Mouse (Mus musculus): ENCODE measurements around the gene Hspa1a. TPM values are rescaled to one million over a fixed set of nuclear protein-coding genes. Genes with fewer than 3 reads are reported as not detected.
"Not testable (repeated sequence)": the region's sequence is repeated elsewhere in the genome, so short reads cannot be mapped to it uniquely, and the experiment has no call there.

Hspa1a gene
- polyA plus RNA-seq, 1 experiment: 1.8 TPM

GRCm38 (mm10) chr17:34996411-34997141, 24.6 kb upstream of the Hspa1a start:
- Histone ChIP-seq H3K36me3 (ENCODE audit: control insufficient read depth, insufficient read depth) (peaks cover 14% of the 10 kb centered on the region), H3K4me3 (no peak overlapping the region), H3ac (ENCODE audit: control insufficient read depth, insufficient read length) (no peak overlapping the region), H3K79me2 (ENCODE audit: control insufficient read depth, insufficient read depth) (peaks cover 32% of the 10 kb centered on the region), H3K4me2 (ENCODE audit: low read depth) (peak overlapping the region; percentile 79), H3K27me3 (ENCODE audit: control insufficient read depth, insufficient read depth, insufficient read length) (no peaks in the 10 kb centered on the region)
- no peak for TF ChIP-seq REST (IDR thresholded peaks at IDR 0.05; ENCODE audit: insufficient read depth, insufficient read length)
- no peak for TF ChIP-seq TCF12 (IDR thresholded peaks at IDR 0.05; ENCODE audit: insufficient read depth, poor library complexity, severe bottlenecking)
- no peak for TF ChIP-seq MYOG (IDR thresholded peaks at IDR 0.05; ENCODE audit: control insufficient read depth in 1 of 3, insufficient read depth in 1 of 3, insufficient read length in 2 of 3, low read depth in 2 of 3)
- TF ChIP-seq MYOD1 (IDR thresholded peaks at IDR 0.05; ENCODE audit: control insufficient read depth in 1 of 3, insufficient read length in 2 of 3, low read depth in 2 of 3): no peak
- no peak for TF ChIP-seq TCF3 (IDR thresholded peaks at IDR 0.05; ENCODE audit: insufficient read length, low read depth)
- TF ChIP-seq USF1 (IDR thresholded peaks at IDR 0.05; ENCODE audit: low read depth): no peak
- no peak for TF ChIP-seq SRF (IDR thresholded peaks at IDR 0.05; ENCODE audit: control insufficient read depth, insufficient read length, low read depth)
- no peak for TF ChIP-seq E2F4 (IDR thresholded peaks at IDR 0.05; ENCODE audit: insufficient read depth)
- TF ChIP-seq POLR2A (IDR thresholded peaks at IDR 0.05; ENCODE audit: insufficient read length, low read depth): no peak
- no peak for TF ChIP-seq POLR2AphosphoS2 (IDR thresholded peaks at IDR 0.05; ENCODE audit: insufficient read length, low read depth)
- no peak for TF ChIP-seq CEBPB (IDR thresholded peaks at IDR 0.05; ENCODE audit: insufficient read depth, poor library complexity, severe bottlenecking)
- TF ChIP-seq MAX (IDR thresholded peaks at IDR 0.05; ENCODE audit: low read depth): no peak

- H3ac ChIP-seq (ENCODE audit: control insufficient read depth, insufficient read length); H3K27me3 ChIP-seq (ENCODE audit: control insufficient read depth, insufficient read depth, insufficient read length); H3K4me2 ChIP-seq (ENCODE audit: low read depth); H3K4me3 ChIP-seq: not testable (repeated sequence)
- Histone ChIP-seq H3K79me2 (ENCODE audit: control insufficient read depth, insufficient read depth) (peaks cover 27% of the 10 kb centered on the region), H3K36me3 (ENCODE audit: control insufficient read depth, insufficient read depth) (peaks cover 14% of the 10 kb centered on the region)
These were observed 24.0 kb upstream of the Hspa1a start for GRCm38 (mm10) chr17:34995927-34996326.

GRCm38 (mm10) chr17:34995192-34995591, 23.2 kb upstream of the Hspa1a start:
- not testable (repeated sequence) for H3K4me3 ChIP-seq; H3ac ChIP-seq (ENCODE audit: control insufficient read depth, insufficient read length); H3K4me2 ChIP-seq (ENCODE audit: low read depth); H3K27me3 ChIP-seq (ENCODE audit: control insufficient read depth, insufficient read depth, insufficient read length)
- Histone ChIP-seq H3K36me3 (ENCODE audit: control insufficient read depth, insufficient read depth) (peaks cover 17% of the 10 kb centered on the region), H3K79me2 (ENCODE audit: control insufficient read depth, insufficient read depth) (peaks cover 27% of the 10 kb centered on the region)

GRCm38 (mm10) chr17:34994751-34995150, 22.8 kb upstream of the Hspa1a start:
- Histone ChIP-seq H3K4me3 (no peak overlapping the region), H3ac (ENCODE audit: control insufficient read depth, insufficient read length) (no peak overlapping the region), H3K79me2 (ENCODE audit: control insufficient read depth, insufficient read depth) (peaks cover 24% of the 10 kb centered on the region), H3K27me3 (ENCODE audit: control insufficient read depth, insufficient read depth, insufficient read length) (no peaks in the 10 kb centered on the region), H3K4me2 (ENCODE audit: low read depth) (no peak overlapping the region), H3K36me3 (ENCODE audit: control insufficient read depth, insufficient read depth) (peaks cover 18% of the 10 kb centered on the region)
- TF ChIP-seq TCF3 (IDR thresholded peaks at IDR 0.05; ENCODE audit: insufficient read length, low read depth) (no peak), USF1 (IDR thresholded peaks at IDR 0.05; ENCODE audit: low read depth) (no peak), CEBPB (IDR thresholded peaks at IDR 0.05; ENCODE audit: insufficient read depth, poor library complexity, severe bottlenecking) (no peak), POLR2AphosphoS2 (IDR thresholded peaks at IDR 0.05; ENCODE audit: insufficient read length, low read depth) (no peak), POLR2A (IDR thresholded peaks at IDR 0.05; ENCODE audit: insufficient read length, low read depth) (no peak), MYOG (IDR thresholded peaks at IDR 0.05; ENCODE audit: control insufficient read depth in 1 of 3, insufficient read depth in 1 of 3, insufficient read length in 2 of 3, low read depth in 2 of 3) (no peak), MAX (IDR thresholded peaks at IDR 0.05; ENCODE audit: low read depth) (no peak), E2F4 (IDR thresholded peaks at IDR 0.05; ENCODE audit: insufficient read depth) (no peak), REST (IDR thresholded peaks at IDR 0.05; ENCODE audit: insufficient read depth, insufficient read length) (no peak), SRF (IDR thresholded peaks at IDR 0.05; ENCODE audit: control insufficient read depth, insufficient read length, low read depth) (no peak), MYOD1 (IDR thresholded peaks at IDR 0.05; ENCODE audit: control insufficient read depth in 1 of 3, insufficient read length in 2 of 3, low read depth in 2 of 3) (no peak), TCF12 (IDR thresholded peaks at IDR 0.05; ENCODE audit: insufficient read depth, poor library complexity, severe bottlenecking) (no peak)

GRCm38 (mm10) chr17:34984218-34984617, 12.3 kb upstream of the Hspa1a start:
- Histone ChIP-seq H3K4me2 (ENCODE audit: low read depth) (no peak overlapping the region), H3K4me3 (no peak overlapping the region), H3ac (ENCODE audit: control insufficient read depth, insufficient read length) (no peak overlapping the region), H3K27me3 (ENCODE audit: control insufficient read depth, insufficient read depth, insufficient read length) (no peaks in the 10 kb centered on the region), H3K36me3 (ENCODE audit: control insufficient read depth, insufficient read depth) (peaks cover 27% of the 10 kb centered on the region), H3K79me2 (ENCODE audit: control insufficient read depth, insufficient read depth) (peaks cover 43% of the 10 kb centered on the region)
- TF ChIP-seq E2F4 (IDR thresholded peaks at IDR 0.05; ENCODE audit: insufficient read depth): no peak
- TF ChIP-seq MYOD1 (IDR thresholded peaks at IDR 0.05; ENCODE audit: control insufficient read depth in 1 of 3, insufficient read length in 2 of 3, low read depth in 2 of 3): no peak
- no peak for TF ChIP-seq USF1 (IDR thresholded peaks at IDR 0.05; ENCODE audit: low read depth)
- no peak for TF ChIP-seq POLR2AphosphoS2 (IDR thresholded peaks at IDR 0.05; ENCODE audit: insufficient read length, low read depth)
- no peak for TF ChIP-seq TCF12 (IDR thresholded peaks at IDR 0.05; ENCODE audit: insufficient read depth, poor library complexity, severe bottlenecking)
- no peak for TF ChIP-seq POLR2A (IDR thresholded peaks at IDR 0.05; ENCODE audit: insufficient read length, low read depth)
- no peak for TF ChIP-seq CEBPB (IDR thresholded peaks at IDR 0.05; ENCODE audit: insufficient read depth, poor library complexity, severe bottlenecking)
- TF ChIP-seq MYOG (IDR thresholded peaks at IDR 0.05; ENCODE audit: control insufficient read depth in 1 of 3, insufficient read depth in 1 of 3, insufficient read length in 2 of 3, low read depth in 2 of 3): no peak
- TF ChIP-seq MAX (IDR thresholded peaks at IDR 0.05; ENCODE audit: low read depth): no peak
